Mouse (Mus musculus) 416B (cell line): ENCODE results near the gene Iqcg.

ENCODE experiments used
- DNase-seq: peaks from one replicate; pipeline ENCODE4 v3.0.0; 2011; ENCODE audit warnings: low read depth

Gene Iqcg

GRCm38 (mm10) chr16:33049809-33050208 lies 6.2 kb downstream of the Iqcg start:
- no peak for DNase-seq

- DNase-seq = no peak
Measured at GRCm38 (mm10) chr16:33048686-33049085, 7.3 kb downstream of the Iqcg start.

- no peak for DNase-seq
Measured at GRCm38 (mm10) chr16:33048004-33048403, 8.0 kb downstream of the Iqcg start.

- DNase-seq = peak; percentile 93
Measured at GRCm38 (mm10) chr16:33043268-33043667, 12.8 kb downstream of the Iqcg start.

GRCm38 (mm10) chr16:33042682-33043081 lies 13.3 kb downstream of the Iqcg start:
- no peak for DNase-seq

GRCm38 (mm10) chr16:33036006-33036405 lies 20.0 kb downstream of the Iqcg start:
- no peak for DNase-seq

GRCm38 (mm10) chr16:33026357-33026756 lies 29.7 kb downstream of the Iqcg start:
- DNase-seq = no peak

- no peak for DNase-seq
Measured at GRCm38 (mm10) chr16:33024456-33025104, 31.4 kb downstream of the Iqcg start.

- peak; percentile 86 for DNase-seq
Measured at GRCm38 (mm10) chr16:33023750-33024149, 32.3 kb downstream of the Iqcg start.

GRCm38 (mm10) chr16:33021381-33021780 lies 34.6 kb downstream of the Iqcg start:
- DNase-seq = no peak

GRCm38 (mm10) chr16:33019117-33019770 lies 36.8 kb downstream of the Iqcg start:
- DNase-seq = no peak

- DNase-seq = no peak
Measured at GRCm38 (mm10) chr16:33017677-33018349, 38.2 kb downstream of the Iqcg start.

GRCm38 (mm10) chr16:33015986-33016385 lies 40.0 kb downstream of the Iqcg start:
- no peak for DNase-seq

GRCm38 (mm10) chr16:33015396-33015907 lies 40.6 kb downstream of the Iqcg start:
- no peak for DNase-seq

- DNase-seq = no peak
Measured at GRCm38 (mm10) chr16:33014921-33015320, 41.1 kb downstream of the Iqcg start.

- DNase-seq = no peak
Measured at GRCm38 (mm10) chr16:33013801-33014200, 42.2 kb downstream of the Iqcg start.

- no peak for DNase-seq
Measured at GRCm38 (mm10) chr16:33010166-33010565, 45.9 kb downstream of the Iqcg start.

GRCm38 (mm10) chr16:33007436-33007835 lies 48.6 kb downstream of the Iqcg start:
- DNase-seq = no peak

GRCm38 (mm10) chr16:33006888-33007287 lies 49.1 kb downstream of the Iqcg start:
- DNase-seq = no peak

- DNase-seq = no peak
Measured at GRCm38 (mm10) chr16:33005216-33005615, 50.8 kb downstream of the Iqcg start.

- DNase-seq = no peak
Measured at GRCm38 (mm10) chr16:32992158-32992557, 63.9 kb downstream of the Iqcg start.

GRCm38 (mm10) chr16:32984631-32985030 lies 71.4 kb downstream of the Iqcg start:
- DNase-seq = no peak

GRCm38 (mm10) chr16:32981405-32981804 lies 74.6 kb downstream of the Iqcg start:
- no peak for DNase-seq
